9 mouse cellular contexts compared by ENCODE assay signal in genomic region chr14:76657375-76657774, GRCm38 (mm10).
DNase-seq lines count a peak whose midpoint lies in the region; ATAC-seq and TF ChIP-seq lines count a peak whose summit lies in the region.
"Had no signal": no experiment of that assay in that cellular context is flagged by ENCODE, and none has a peak within 500 bp of the region (broad histone marks: within the 10 kb centered on the region; RNA-seq: fewer than 3 reads in every experiment).

No protein-coding gene starts in this region.

- no peaks in the 10 kb centered on the region for H3K9me3 ChIP-seq in ES-Bruce4 (replicated peaks; ENCODE audit: control insufficient read depth, insufficient read depth, low read length, poor library complexity, severe bottlenecking)
- H3K9me3 ChIP-seq in embryonic facial prominence, embryonic 13.5 days: no peaks in the 10 kb centered on the region
- no peaks in the 10 kb centered on the region for H3K9me3 ChIP-seq in liver, embryonic 12.5 days (replicated peaks)

- TF ChIP-seq EP300 in ES-Bruce4 (IDR thresholded peaks at IDR 0.05; ENCODE audit: insufficient read depth, low read depth, low read length): no peak

- no peaks in the 10 kb centered on the region for H3K27me3 ChIP-seq in ES-Bruce4 (ENCODE audit: control insufficient read depth, insufficient read depth, low read length, poor library complexity, severe bottlenecking)
- H3K27me3 ChIP-seq in embryonic facial prominence, embryonic 13.5 days: no peaks in the 10 kb centered on the region
- 0 out of 2 replicates have a peak, but pooled peaks cover 7% of the 10 kb centered on the region for H3K27me3 ChIP-seq in liver, embryonic 12.5 days (replicated peaks)

- H3K9ac ChIP-seq in ES-Bruce4 (ENCODE audit: low read depth, poor library complexity, severe bottlenecking): no peak overlapping the region
- H3K9ac ChIP-seq in embryonic facial prominence, embryonic 13.5 days: no peak overlapping the region
- no peak overlapping the region for H3K9ac ChIP-seq in liver, embryonic 12.5 days

- H3K36me3 ChIP-seq in ES-Bruce4 (ENCODE audit: control insufficient read depth, insufficient read depth, low read length, poor library complexity, severe bottlenecking): no peaks in the 10 kb centered on the region
- no peaks in the 10 kb centered on the region for H3K36me3 ChIP-seq in embryonic facial prominence, embryonic 13.5 days
- H3K36me3 ChIP-seq in liver, embryonic 12.5 days: no peaks in the 10 kb centered on the region

- H3K4me1 ChIP-seq in ES-Bruce4 (ENCODE audit: control insufficient read depth, insufficient read depth, low read length): peaks cover 9% of the 10 kb centered on the region
- H3K4me1 ChIP-seq in embryonic facial prominence, embryonic 13.5 days: peaks cover 36% of the 10 kb centered on the region
- peaks cover 4% of the 10 kb centered on the region; the same call in 1 of the 2 replicates for H3K4me1 ChIP-seq in liver, embryonic 12.5 days

- DNase-seq in adrenal gland, postnatal 14 days: peak; percentile 24
- DNase-seq in adrenal gland, adult 18-20 months (ENCODE audit: low spot score in 2 of 2): no peak
- DNase-seq: kidney, adult 8-10 months had no signal

- peak overlapping the region; percentile 6; the same call in 1 of the 2 replicates for H3K27ac ChIP-seq in ES-Bruce4 (ENCODE audit: insufficient read depth, low read length)
- H3K27ac ChIP-seq in embryonic facial prominence, embryonic 13.5 days: peak overlapping the region; percentile 39; the same call in 1 of the 2 replicates
- H3K27ac ChIP-seq in liver, embryonic 12.5 days: no peak overlapping the region

- WGBS in embryonic facial prominence, embryonic 13.5 days: 47% methylated on average over 7 of the region's 7 CpGs
- 64% methylated on average over 7 of the region's 7 CpGs for WGBS in liver, embryonic 12.5 days (ENCODE audit: insufficient replicate concordance)

- no peak for ATAC-seq in embryonic facial prominence, embryonic 13.5 days (ENCODE audit: insufficient number of reproducible peaks, insufficient read depth, low FRiP score, low TSS enrichment, low read depth)
- peak; percentile 54; the same call in 1 of the 2 replicates for ATAC-seq in megakaryocyte, adult 5-6 weeks (ENCODE audit: poor library complexity, severe bottlenecking)
- no peak for ATAC-seq in liver, embryonic 12.5 days
- ATAC-seq in activated CD4-positive, CD25-positive, alpha-beta regulatory T cell, adult 4 months: no peak
- no peak for ATAC-seq in inflammation-experienced regulatory T-cells, adult 6 months

- no peak for TF ChIP-seq POLR2A in ES-Bruce4 (IDR thresholded peaks at IDR 0.05; ENCODE audit: insufficient read depth, low read length)

- no peak for TF ChIP-seq CTCF in ES-Bruce4 (IDR thresholded peaks at IDR 0.05; ENCODE audit: low read depth, low read length)

- H3K4me2 ChIP-seq in embryonic facial prominence, embryonic 13.5 days: no peak overlapping the region
- H3K4me2 ChIP-seq in liver, embryonic 12.5 days: no peak overlapping the region

- no peak overlapping the region for H3K4me3 ChIP-seq in ES-Bruce4 (ENCODE audit: low read depth, low read length)
- H3K4me3 ChIP-seq in embryonic facial prominence, embryonic 13.5 days: no peak overlapping the region
- no peak overlapping the region for H3K4me3 ChIP-seq in liver, embryonic 12.5 days
